Mouse (Mus musculus) CH12.LX (cell line): ENCODE results near the gene Zbtb46. TPM values are rescaled to one million over a fixed set of nuclear protein-coding genes. Genes with fewer than 3 reads are reported as not detected.

Source experiments
- DNase-seq: peaks from one replicate; pipeline ENCODE4 v3.0.0-alpha.2; 2013; ENCODE audit errors: extremely low read depth
- H3K27ac ChIP-seq: 2 replicates; pipeline ENCODE4 v1.5.1; 2012; ENCODE audit warnings: low read depth, mild to moderate bottlenecking, control low read depth, moderate library complexity; ENCODE audit not compliant: insufficient read depth
- H3K27me3 ChIP-seq: replicated peaks from 2 replicates; pipeline ENCODE3; 2012; ENCODE audit warnings: inconsistent platforms
- H3K36me3 ChIP-seq, 2 experiments: replicated peaks in 1 of 2; 2 replicates each; pipeline versions ENCODE3 to v1.6.1; 2012; ENCODE audit warnings: inconsistent platforms in 1 of 2, low read length in 1 of 2, mild to moderate bottlenecking in 1 of 2, mixed read lengths in 1 of 2, moderate library complexity in 1 of 2; ENCODE audit not compliant: control insufficient read depth in 1 of 2, insufficient read depth in 1 of 2
- H3K4me1 ChIP-seq, 2 experiments: 2 replicates each; pipeline ENCODE4 v1.6.1; 2012; ENCODE audit warnings: inconsistent platforms in 1 of 2, moderate library complexity in 1 of 2; ENCODE audit not compliant: insufficient read depth in 2 of 2, control insufficient read depth in 1 of 2
- H3K4me2 ChIP-seq: 2 replicates; pipeline ENCODE4 v1.6.1; 2012; ENCODE audit warnings: low read depth, mild to moderate bottlenecking, control low read depth; ENCODE audit not compliant: poor library complexity, insufficient read depth, severe bottlenecking
- H3K4me3 ChIP-seq, 3 experiments: fragments of 150-350 bp in 1 of 3; sonication (generic) in 1 of 3; replicated peaks in 1 of 3; 2 replicates each; pipeline versions ENCODE3 to v1.5.1; 2011 to 2012; ENCODE audit warnings: low read depth in 2 of 3, low read length in 2 of 3, mild to moderate bottlenecking in 2 of 3, moderate library complexity in 2 of 3, control low read depth in 1 of 3, improper control_type of control experiment in 1 of 3, inconsistent platforms in 1 of 3, mixed read lengths in 1 of 3; ENCODE audit not compliant: poor library complexity in 1 of 3
- H3K79me2 ChIP-seq: replicated peaks from 2 replicates; pipeline ENCODE4 v1.6.1; 2012; ENCODE audit warnings: mild to moderate bottlenecking, moderate library complexity; ENCODE audit not compliant: control insufficient read depth, poor library complexity, insufficient read depth, severe bottlenecking; ENCODE audit errors: extremely low read depth
- H3K9ac ChIP-seq: 2 replicates; pipeline ENCODE4 v1.6.1; 2012; ENCODE audit warnings: low read depth, mild to moderate bottlenecking, control low read depth, moderate library complexity; ENCODE audit not compliant: insufficient read depth
- H3K9me3 ChIP-seq: replicated peaks from 2 replicates; pipeline ENCODE3; 2012; ENCODE audit warnings: low read length, inconsistent platforms, mixed read lengths
- CHD1 ChIP-seq: IDR thresholded peaks from 2 replicates; pipeline ENCODE4 v1.6.1; 2012; ENCODE audit warnings: low read depth, low read length, improper control_type of control experiment, inconsistent platforms
- CTCF ChIP-seq, 2 experiments: IDR thresholded peaks in 1 of 2; conservative IDR thresholded peaks in 1 of 2; 2 replicates each; pipeline ENCODE4 v1.5.1; 2011 to 2012; ENCODE audit warnings: low read depth in 2 of 2, low read length in 2 of 2, improper control_type of control experiment in 1 of 2, inconsistent platforms in 1 of 2, mild to moderate bottlenecking in 1 of 2, moderate library complexity in 1 of 2
- E2F4 ChIP-seq: IDR thresholded peaks from 2 replicates; pipeline ENCODE4 v1.6.1; 2011; ENCODE audit warnings: low read depth, low read length, improper control_type of control experiment; ENCODE audit not compliant: insufficient replicate concordance
- EP300 ChIP-seq: IDR thresholded peaks from 2 replicates; pipeline ENCODE4 v1.6.1; 2011; ENCODE audit warnings: low read length, improper control_type of control experiment
- ETS1 ChIP-seq: conservative IDR thresholded peaks from 2 replicates; pipeline ENCODE4 v1.6.1; 2012; ENCODE audit warnings: low read depth, mild to moderate bottlenecking, inconsistent platforms, low read length, improper control_type of control experiment, moderate library complexity
- JUN ChIP-seq: IDR thresholded peaks from 2 replicates; pipeline ENCODE4 v1.6.1; 2011; ENCODE audit warnings: low read depth, mild to moderate bottlenecking, low read length, improper control_type of control experiment, moderate library complexity; ENCODE audit not compliant: insufficient read depth
- MAFK ChIP-seq: IDR thresholded peaks from 2 replicates; pipeline ENCODE4 v1.6.1; 2011; ENCODE audit warnings: low read length, improper control_type of control experiment; ENCODE audit not compliant: insufficient replicate concordance
- MAX ChIP-seq: IDR thresholded peaks from 2 replicates; pipeline ENCODE4 v1.6.1; 2011; ENCODE audit warnings: low read length, improper control_type of control experiment
- MEF2A ChIP-seq: IDR thresholded peaks from 2 replicates; pipeline ENCODE4 v1.6.1; 2014; ENCODE audit warnings: low read depth, mild to moderate bottlenecking, inconsistent platforms, low read length, improper control_type of control experiment, borderline replicate concordance
- NELFE ChIP-seq: IDR thresholded peaks from 2 replicates; pipeline ENCODE4 v1.6.1; 2011; ENCODE audit warnings: low read depth, low read length, improper control_type of control experiment
- PAX5 ChIP-seq: IDR thresholded peaks from 2 replicates; pipeline ENCODE4 v1.6.1; 2012; ENCODE audit warnings: low read length, inconsistent platforms, mixed read lengths
- POLR2AphosphoS2 ChIP-seq: IDR thresholded peaks from 2 replicates; pipeline ENCODE4 v1.6.1; 2011; ENCODE audit warnings: low read depth, low read length, improper control_type of control experiment
- RAD21 ChIP-seq: IDR thresholded peaks from 2 replicates; pipeline ENCODE4 v1.6.1; 2011; ENCODE audit warnings: low read depth, mild to moderate bottlenecking, low read length, improper control_type of control experiment, moderate library complexity
- RCOR1 ChIP-seq: conservative IDR thresholded peaks from 2 replicates; pipeline ENCODE4 v1.6.1; 2012; ENCODE audit warnings: low read depth, mild to moderate bottlenecking, inconsistent platforms, low read length, improper control_type of control experiment
- SIN3A ChIP-seq: IDR thresholded peaks from 2 replicates; pipeline ENCODE4 v1.6.1; 2012; ENCODE audit warnings: low read length, improper control_type of control experiment, inconsistent platforms
- TBP ChIP-seq: conservative IDR thresholded peaks from 2 replicates; pipeline ENCODE4 v1.6.1; 2011; ENCODE audit warnings: low read depth, low read length, improper control_type of control experiment
- TCF12 ChIP-seq: IDR thresholded peaks from 2 replicates; pipeline ENCODE4 v1.6.1; 2014; ENCODE audit warnings: low read depth, mild to moderate bottlenecking, inconsistent platforms, low read length, improper control_type of control experiment
- UBTF ChIP-seq: IDR thresholded peaks from 2 replicates; pipeline ENCODE4 v1.6.1; 2012; ENCODE audit warnings: low read depth, mild to moderate bottlenecking, inconsistent platforms, low read length, improper control_type of control experiment, moderate library complexity
- USF1 ChIP-seq: IDR thresholded peaks from 2 replicates; pipeline ENCODE4 v1.6.1; 2014; ENCODE audit warnings: low read depth, mild to moderate bottlenecking, inconsistent platforms, low read length, improper control_type of control experiment
- ZC3H11A ChIP-seq: IDR thresholded peaks from 2 replicates; pipeline ENCODE4 v1.6.1; 2012; ENCODE audit warnings: low read depth, mild to moderate bottlenecking, inconsistent platforms, low read length, improper control_type of control experiment
- ZMIZ1 ChIP-seq: IDR thresholded peaks from 2 replicates; pipeline ENCODE4 v1.6.1; 2012; ENCODE audit warnings: low read depth, mild to moderate bottlenecking, inconsistent platforms, low read length, improper control_type of control experiment
- dilution Hi-C: fragments of 300-500 bp; cut with MboI; formaldehyde crosslinking; loops from 2 replicates; pipeline ENCODE4 v1.14.3; 2020; ENCODE audit warnings: low sequenced_read_pairs; ENCODE audit not compliant: extremely low pct_unique_long_range_greater_than_20kb, extremely low pct_ligation_motif_present
- in situ Hi-C: fragments of 300-500 bp; cut with MboI; formaldehyde crosslinking; loops from 3 replicates; pipeline ENCODE4 v1.14.3; 2019; ENCODE audit warnings: low sequenced_read_pairs, low pct_ligation_motif_present, low pct_unique_long_range_greater_than_20kb, mixed read lengths
- polyA plus RNA-seq: library from polyadenylated mRNA; unstranded; fragments of >175 nt; gene quantifications from 2 replicates; pipeline ENCODE4 v1.2.1, GENCODE M21; 2012; ENCODE audit warnings: low read depth; ENCODE audit not compliant: insufficient read length
- total RNA-seq, 2 experiments: library from RNA; depleted of rRNA; stranded (reverse); fragments of 300-350 nt in 1 of 2; fragments of >200 nt in 1 of 2; gene quantifications; 2 replicates each; pipeline ENCODE4 v1.2.3; 2012 to 2014

Gene Zbtb46
- total and polyA plus RNA-seq, 3 experiments, result 5.3 to 9.3 (median 6.7) TPM

DNA sequence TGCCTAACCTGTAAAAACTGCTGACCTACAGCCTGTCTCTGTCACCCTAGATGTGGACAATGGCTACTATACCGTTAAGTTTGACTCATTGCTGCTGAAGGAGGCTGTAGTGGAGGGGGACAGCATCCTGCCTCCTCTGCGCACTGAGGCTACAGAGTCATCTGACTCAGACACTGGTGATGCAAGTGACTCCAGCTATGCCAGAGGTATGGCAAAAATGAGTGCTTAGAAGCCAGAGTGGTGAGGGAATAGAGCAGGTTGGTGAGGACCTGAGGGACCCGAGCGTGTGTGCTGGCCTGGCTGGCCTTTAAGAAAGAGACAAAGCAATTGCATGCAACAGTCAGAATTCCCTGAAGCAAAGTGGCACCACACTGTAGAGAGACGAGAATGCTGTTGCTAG, 80.5 kb downstream of the Zbtb46 start:
- Histone ChIP-seq H3K9ac (no peak overlapping the region), H3K4me1 (peaks cover 19 to 61% of the 10 kb centered on the region in 2 experiments), H3K27me3 (no peaks in the 10 kb centered on the region), H3K4me2 (no peak overlapping the region), H3K27ac (no peak overlapping the region), H3K36me3 (peaks cover 42 to 78% of the 10 kb centered on the region in 2 experiments), H3K79me2 (peaks cover 26% of the 10 kb centered on the region), H3K4me3 (no peak overlapping the region), H3K9me3 (no peaks in the 10 kb centered on the region)
- dilution Hi-C loops (no loop called here), in situ Hi-C loops (no loop called here)
- no peak for TF ChIP-seq ZC3H11A
- no peak for TF ChIP-seq ETS1
- TF ChIP-seq POLR2AphosphoS2, result no peak
- TF ChIP-seq E2F4, result no peak
- no peak for TF ChIP-seq JUN
- TF ChIP-seq UBTF, result no peak
- no peak for TF ChIP-seq CHD1
- TF ChIP-seq MEF2A, result no peak
- DNase-seq, result no peak

DNA sequence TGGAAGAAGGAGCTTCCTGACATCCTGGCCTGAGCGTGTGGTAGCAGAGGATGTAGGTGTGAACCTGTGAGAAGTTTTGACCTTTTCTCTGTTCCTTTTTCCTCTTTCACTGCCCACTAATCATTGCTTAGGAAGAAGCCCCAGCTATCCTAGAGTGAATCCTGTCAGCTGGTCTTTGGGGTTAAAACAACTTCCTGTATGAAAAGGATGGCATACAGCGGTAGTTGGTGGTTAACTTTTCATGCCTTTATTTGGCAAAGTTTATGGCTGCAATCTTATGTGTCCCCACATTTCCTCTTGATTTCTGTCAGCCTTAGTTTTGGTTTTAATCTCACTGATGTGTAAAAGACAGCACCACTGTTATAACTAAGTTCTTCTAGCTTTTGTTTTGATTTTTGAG, 82.0 kb downstream of the Zbtb46 start:
- peaks cover 29 to 71% of the 10 kb centered on the region in 2 experiments for H3K36me3 ChIP-seq
- H3K9me3 ChIP-seq, result no peaks in the 10 kb centered on the region
- dilution Hi-C loops (no loop called here), in situ Hi-C loops (no loop called here)
- DNase-seq, result no peak
- no peak overlapping the region for H3K9ac ChIP-seq
- TF ChIP-seq RAD21 (no peak), UBTF (no peak), POLR2AphosphoS2 (no peak), CTCF (conservative IDR thresholded peaks at IDR 0.05 in 1 of 2, IDR thresholded peaks at IDR 0.05 in 1 of 2; ENCODE audit: low read depth in 2 of 2, low read length in 2 of 2) (no peak), ZMIZ1 (no peak), NELFE (no peak), TCF12 (no peak), TBP (no peak), USF1 (no peak), MAFK (no peak), CHD1 (no peak), PAX5 (no peak), ZC3H11A (no peak), MAX (no peak), EP300 (no peak), RCOR1 (no peak), SIN3A (no peak)
- H3K27me3 ChIP-seq, result no peaks in the 10 kb centered on the region
- no peak overlapping the region for H3K4me2 ChIP-seq
- no peak overlapping the region for H3K4me3 ChIP-seq
- no peak overlapping the region for H3K27ac ChIP-seq
- H3K4me1 ChIP-seq, result peaks cover 12 to 59% of the 10 kb centered on the region in 2 experiments; a peak in 3 of 4 replicates
- peaks cover 37% of the 10 kb centered on the region for H3K79me2 ChIP-seq
